Mouse (Mus musculus) ES-Bruce4 (cell line): ENCODE measurements around the gene Adap1.

ENCODE experiments used
- CTCF ChIP-seq: IDR thresholded peaks from one replicate; pipeline ENCODE4 v1.8.1; 2011; ENCODE audit warnings: low read depth, low read length
- EP300 ChIP-seq: IDR thresholded peaks from 2 replicates; pipeline ENCODE4 v1.6.1; 2011; ENCODE audit warnings: low read depth, low read length; ENCODE audit not compliant: insufficient read depth

DNA sequence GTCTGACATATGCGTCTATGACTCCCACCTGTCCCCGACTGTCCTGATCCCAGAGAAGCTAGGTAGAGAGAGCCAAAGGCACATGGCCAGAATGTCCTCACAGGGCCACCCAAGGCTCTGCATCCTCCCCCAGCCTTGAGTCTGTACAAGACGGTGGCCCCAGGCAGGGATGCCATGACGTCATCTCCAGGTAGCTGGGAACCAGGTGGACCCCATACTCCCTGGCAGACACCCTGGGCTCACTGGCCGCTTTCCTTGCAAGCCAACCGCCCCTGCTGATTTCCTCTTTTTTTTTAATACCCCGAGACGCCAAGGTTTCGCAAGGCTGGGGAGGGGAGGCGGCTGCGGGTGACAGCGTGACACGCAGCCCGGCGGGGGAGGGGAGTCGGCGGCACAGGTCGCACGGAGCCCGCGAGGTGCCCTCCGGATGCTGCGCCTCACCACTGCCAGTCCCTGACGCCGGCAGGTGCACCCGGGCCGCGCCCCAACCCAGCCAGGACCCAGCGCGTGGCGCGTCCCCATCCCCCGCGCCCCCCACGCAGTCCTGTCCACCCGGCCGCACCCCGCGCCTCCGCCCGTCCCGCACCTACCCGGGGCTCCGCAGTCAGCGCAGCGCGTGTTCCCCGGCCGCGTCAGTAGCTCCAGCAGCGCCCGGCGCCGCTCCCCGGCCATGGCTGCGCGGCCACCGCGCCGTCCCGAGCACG is 579 bp downstream of the Adap1 start:
- TF ChIP-seq CTCF (no peak), EP300 (no peak)
